Mouse (Mus musculus): ENCODE measurements at regions not wholly inside any gene's neighbourhood (a gene's known extent, or its start where the extent isn't known, plus 50 kb on each side); places are given as distances from the start of the nearest gene placed in this dataset.

- no peak for DNase-seq
These were observed 399.7 kb upstream of the Pou3f3 start for GRCm38 (mm10) chr1:42295841-42296240.

- no peak for DNase-seq
These were observed 386.3 kb upstream of the Pou3f3 start for GRCm38 (mm10) chr1:42309251-42309650.

- no peak for DNase-seq
These were observed 382.1 kb upstream of the Pou3f3 start for GRCm38 (mm10) chr1:42313494-42313893.

- DNase-seq = no peak
These were observed 343.7 kb upstream of the Pou3f3 start for GRCm38 (mm10) chr1:42351884-42352283.

GRCm38 (mm10) chr1:42352389-42352788, 343.2 kb upstream of the Pou3f3 start:
- DNase-seq = no peak

GRCm38 (mm10) chr1:42353096-42353495, 342.5 kb upstream of the Pou3f3 start:
- DNase-seq = no peak

- DNase-seq = no peak
These were observed 341.5 kb upstream of the Pou3f3 start for GRCm38 (mm10) chr1:42354020-42354419.

GRCm38 (mm10) chr1:42362438-42362837, 333.1 kb upstream of the Pou3f3 start:
- no peak for DNase-seq

GRCm38 (mm10) chr1:42365648-42366324, 329.8 kb upstream of the Pou3f3 start:
- DNase-seq = no peak

GRCm38 (mm10) chr1:42387919-42388684, 307.5 kb upstream of the Pou3f3 start:
- DNase-seq = no peak

- no peak for DNase-seq
These were observed 306.8 kb upstream of the Pou3f3 start for GRCm38 (mm10) chr1:42388740-42389139.

GRCm38 (mm10) chr1:42395651-42396260, 299.8 kb upstream of the Pou3f3 start:
- no peak for DNase-seq

- no peak for DNase-seq
These were observed 297.0 kb upstream of the Pou3f3 start for GRCm38 (mm10) chr1:42398461-42399154.

GRCm38 (mm10) chr1:42415817-42416538, 279.6 kb upstream of the Pou3f3 start:
- no peak for DNase-seq

- no peak for DNase-seq
These were observed 278.9 kb upstream of the Pou3f3 start for GRCm38 (mm10) chr1:42416539-42417218.

- DNase-seq = no peak
These were observed 277.8 kb upstream of the Pou3f3 start for GRCm38 (mm10) chr1:42417815-42418214.

- no peak for DNase-seq
These were observed 277.3 kb upstream of the Pou3f3 start for GRCm38 (mm10) chr1:42418233-42418632.

GRCm38 (mm10) chr1:42436366-42436998, 259.1 kb upstream of the Pou3f3 start:
- DNase-seq = no peak

GRCm38 (mm10) chr1:42468365-42468764, 227.2 kb upstream of the Pou3f3 start:
- DNase-seq = no peak

- DNase-seq = no peak
These were observed 223.6 kb upstream of the Pou3f3 start for GRCm38 (mm10) chr1:42471846-42472494.
